Mouse (Mus musculus): ENCODE measurements around the gene Gm15217. TPM values are rescaled to one million over a fixed set of nuclear protein-coding genes. Genes with fewer than 3 reads are reported as not detected.

The Gm15217 gene
- not detected for polyA plus RNA-seq (2014; fragmentation: Illumina TruSeq; extraction: RNeasy Lipid Tissue Mini Kit (QIAGEN cat#74804); ENCODE audit: low read depth, low replicate concordance)

DNA sequence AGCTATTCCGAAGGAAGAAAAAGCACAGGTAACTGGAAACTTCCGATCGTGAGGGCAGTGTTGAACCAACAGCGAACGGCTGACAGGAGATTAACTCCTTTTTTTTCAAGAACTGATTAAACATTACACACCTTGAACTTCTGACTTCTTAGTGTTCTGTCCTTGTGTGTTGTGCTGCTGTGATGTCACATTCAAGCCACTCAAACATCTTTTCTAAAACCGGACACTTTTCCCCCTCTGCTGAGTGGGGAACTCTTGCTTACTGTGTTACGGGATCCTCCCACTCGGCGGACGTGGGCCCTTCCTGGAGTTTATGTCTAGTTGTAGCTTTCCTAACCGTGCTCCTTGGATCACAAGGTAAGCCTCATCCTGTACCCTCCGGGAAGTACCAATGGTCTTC is at the start of gene Gm15217:
Gene Gm15217 (plus strand): TSS at position 130 of the 400 bp plus-strand sequence.

DNA sequence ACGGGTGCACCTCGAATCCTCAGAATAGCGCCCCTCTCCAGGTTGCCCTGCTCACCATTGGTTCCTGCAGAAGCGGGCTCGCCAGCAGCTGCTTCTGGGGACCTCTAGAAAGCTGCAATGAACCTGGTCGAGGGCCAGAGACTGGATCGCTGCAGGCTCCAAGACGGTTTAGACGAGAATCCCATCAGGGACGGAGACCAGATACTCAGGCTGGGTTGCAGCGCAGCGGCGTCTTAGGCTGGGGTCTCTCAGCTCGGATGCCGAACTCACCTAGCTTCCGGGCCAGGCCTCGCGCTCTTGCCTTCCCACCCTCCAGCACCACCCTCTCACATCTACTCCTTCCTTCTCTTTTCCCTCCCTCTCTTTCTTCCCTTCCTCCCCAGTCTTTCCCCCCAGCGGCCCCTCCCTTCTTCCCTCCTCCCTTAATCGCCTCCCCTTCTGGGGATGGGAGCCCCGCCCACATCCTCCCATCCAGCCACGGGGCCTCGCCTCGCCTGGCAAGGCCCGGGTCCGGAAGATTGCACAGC is 11.1 kb downstream of the Gm15217 start, which contains the start of gene Bmp4:
Gene Bmp4 (minus strand): TSS at position 421 of the 527 bp plus-strand sequence.

Other genes with a start within 250 kb of the Gm15217 start
- 6.6 TPM for gene Bmp4, start 11.3 kb downstream of the Gm15217 start, polyA plus RNA-seq (2014; fragmentation: Illumina TruSeq; extraction: RNeasy Lipid Tissue Mini Kit (QIAGEN cat#74804); ENCODE audit: low read depth, low replicate concordance)

Data from heart, adult 10 weeks (tissue).